Mouse (Mus musculus) activated CD4-positive, CD25-positive, alpha-beta regulatory T cell, adult 4 months (primary cell): ENCODE results near the gene Hps1. TPM values are rescaled to one million over a fixed set of nuclear protein-coding genes. Genes with fewer than 3 reads are reported as not detected.
"Not testable (repeated sequence)": the region's sequence is repeated elsewhere in the genome, so short reads cannot be mapped to it uniquely, and the experiment has no call there.

Experiments used
- ATAC-seq: one replicate; pipeline ENCODE4 v1.8.0; 2017
- polyA plus RNA-seq, 2 experiments: library from polyadenylated mRNA; unstranded; fragments of 100-300 nt; shearing (Covaris generic); gene quantifications; one replicate each; pipeline ENCODE4 v1.2.1; 2017

Hps1 gene
- polyA plus RNA-seq = 10 to 100 TPM; 11.5 to 15.7 TPM

DNA sequence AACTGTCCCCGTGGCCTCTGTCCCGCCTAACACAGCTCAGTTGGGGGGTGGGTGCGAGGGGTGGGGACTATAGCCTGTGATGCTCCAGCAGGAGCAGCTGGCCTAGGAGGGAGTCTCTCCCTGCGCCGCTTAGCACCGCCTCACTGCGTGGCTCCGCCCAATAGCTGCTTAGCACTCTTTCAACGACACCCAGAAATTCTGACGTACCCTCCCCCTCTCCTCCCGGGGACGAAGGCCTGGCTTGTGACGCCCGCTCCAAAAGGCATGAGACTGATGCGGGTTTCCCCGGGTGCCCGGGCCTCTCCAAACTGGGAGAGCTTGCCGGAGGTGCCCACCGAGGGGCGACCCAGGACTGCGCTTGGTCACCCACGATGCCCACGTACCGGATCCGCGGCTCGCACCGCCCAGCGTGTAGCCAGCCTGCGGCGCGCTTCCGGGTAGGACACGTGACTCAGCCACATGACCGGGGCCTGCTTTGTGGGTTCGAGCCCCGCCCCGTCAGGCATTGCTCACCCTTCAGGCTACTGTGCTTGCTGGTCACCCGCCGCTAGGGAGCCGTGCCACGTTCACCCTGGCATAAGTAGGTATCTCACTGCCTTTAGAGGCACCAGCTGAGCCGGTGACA lies at the start of gene Hps1:
TSS of gene Hps1 (minus strand) at position 448 of the 625 bp plus-strand sequence.
- peak; percentile 88 for ATAC-seq

DNA sequence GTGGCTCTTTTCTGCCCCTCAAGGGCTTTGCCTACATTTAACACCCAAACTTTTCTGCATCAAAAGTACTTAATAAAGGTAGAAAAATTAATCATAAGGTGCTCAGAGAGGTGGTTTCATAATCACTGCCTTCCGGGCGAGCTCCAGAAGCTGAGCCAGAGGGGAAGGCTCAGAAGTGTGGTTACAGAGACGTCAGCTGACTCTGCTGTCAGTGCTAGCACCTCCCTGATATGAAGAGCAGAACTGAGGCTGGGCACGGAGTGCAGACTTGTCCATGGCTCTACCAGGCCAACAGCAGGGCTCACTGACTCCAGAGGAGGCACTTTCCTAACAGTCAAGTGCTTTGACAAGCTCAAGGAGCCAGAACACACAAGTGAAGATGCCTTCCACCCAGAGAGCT lies 49.4 kb upstream of the Hps1 start:
- ATAC-seq = no peak

DNA sequence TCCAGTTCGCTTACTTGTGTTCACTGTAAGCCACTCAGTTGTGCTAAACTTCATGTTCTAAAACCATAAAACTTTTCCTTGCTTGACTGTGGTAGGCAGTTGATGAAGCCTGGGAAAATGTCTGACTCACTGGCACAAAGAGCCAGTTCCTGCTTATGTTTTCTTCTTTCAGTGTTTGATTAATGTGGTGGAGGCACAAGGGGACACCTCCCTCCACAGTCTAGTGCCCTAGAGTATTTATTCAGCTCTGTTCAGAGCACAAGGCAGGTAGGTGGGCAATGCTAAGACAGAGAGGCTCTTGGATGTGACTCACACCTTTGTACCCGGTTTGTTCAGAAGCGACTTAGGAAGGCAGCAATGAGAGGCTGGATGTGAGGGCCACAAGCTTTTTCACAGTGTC lies 48.1 kb upstream of the Hps1 start:
- ATAC-seq = no peak

DNA sequence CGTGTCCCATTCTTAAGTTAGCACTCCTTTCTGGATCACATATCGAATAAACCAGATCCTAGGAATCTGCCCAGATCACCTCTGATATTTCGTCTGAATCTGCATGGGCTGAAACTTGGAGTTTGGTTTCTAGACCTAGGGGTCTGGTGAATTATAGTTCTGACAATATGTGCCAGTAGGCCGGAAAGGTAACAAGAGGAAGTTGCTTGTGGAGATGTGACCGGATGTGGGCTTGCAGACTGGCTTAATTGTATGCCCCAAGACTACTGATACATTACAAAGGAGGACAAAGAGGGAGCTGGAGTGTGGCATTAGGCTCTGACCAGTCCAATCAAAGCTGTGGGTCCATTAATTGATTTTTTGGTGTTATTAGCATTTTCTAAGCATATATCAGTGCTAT lies 40.3 kb upstream of the Hps1 start:
- no peak for ATAC-seq

DNA sequence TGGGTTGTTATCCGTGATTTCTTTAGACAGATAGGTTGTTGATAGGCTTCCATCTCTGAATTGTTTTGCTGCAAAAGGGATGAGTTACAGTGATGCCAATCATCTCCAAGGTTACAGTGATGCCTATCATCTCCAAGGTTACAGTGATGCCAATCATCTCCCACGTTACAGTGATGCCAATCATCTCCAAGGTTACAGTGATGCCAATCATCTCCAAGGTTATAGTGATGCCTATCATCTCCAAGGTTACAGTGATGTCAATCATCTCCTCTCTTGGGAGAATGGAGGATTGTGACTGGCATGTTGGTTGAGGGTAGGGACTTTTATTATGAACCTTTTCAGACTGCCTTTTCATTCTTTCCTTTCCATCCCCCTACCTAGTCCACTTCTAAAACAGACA lies 38.0 kb upstream of the Hps1 start:
- no peak for ATAC-seq

DNA sequence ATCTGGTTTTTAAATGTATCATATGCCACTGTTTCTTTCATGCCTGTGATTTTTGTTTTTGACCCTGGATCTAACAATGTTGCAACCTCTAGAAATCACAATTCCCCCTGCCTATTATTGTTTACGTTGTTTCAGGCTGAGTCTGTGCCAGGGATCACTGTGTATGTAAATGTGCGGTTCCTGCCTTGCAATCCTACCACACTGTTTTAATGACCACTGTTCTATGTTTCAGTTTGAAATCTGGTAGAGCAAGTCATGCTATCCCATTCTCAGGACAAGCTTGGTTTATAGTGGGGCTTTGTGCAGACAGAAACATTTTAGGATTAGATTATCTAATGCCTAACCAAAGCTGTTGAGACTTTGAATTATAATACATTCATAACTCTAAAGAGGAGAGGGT lies 36.5 kb upstream of the Hps1 start:
- ATAC-seq = no peak

DNA sequence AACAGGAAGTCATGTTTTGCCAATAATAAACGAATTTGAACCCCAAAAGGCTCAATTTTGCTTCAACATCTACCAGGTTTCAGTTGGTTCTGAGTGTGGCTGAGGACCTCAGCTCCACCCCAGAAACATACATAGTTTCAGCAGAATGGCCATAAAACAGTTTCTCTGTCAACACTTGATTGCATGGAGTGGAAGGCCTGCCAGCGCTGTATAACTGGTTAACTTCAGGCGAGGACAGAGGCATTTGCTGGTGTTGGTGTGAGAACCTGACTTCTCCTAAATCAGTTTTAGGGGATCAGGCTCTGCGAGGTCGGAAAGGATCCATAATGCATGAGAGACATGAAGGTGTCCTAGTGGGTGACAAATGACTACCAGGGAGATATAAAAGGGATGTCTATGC lies 30.4 kb upstream of the Hps1 start:
- no peak for ATAC-seq

DNA sequence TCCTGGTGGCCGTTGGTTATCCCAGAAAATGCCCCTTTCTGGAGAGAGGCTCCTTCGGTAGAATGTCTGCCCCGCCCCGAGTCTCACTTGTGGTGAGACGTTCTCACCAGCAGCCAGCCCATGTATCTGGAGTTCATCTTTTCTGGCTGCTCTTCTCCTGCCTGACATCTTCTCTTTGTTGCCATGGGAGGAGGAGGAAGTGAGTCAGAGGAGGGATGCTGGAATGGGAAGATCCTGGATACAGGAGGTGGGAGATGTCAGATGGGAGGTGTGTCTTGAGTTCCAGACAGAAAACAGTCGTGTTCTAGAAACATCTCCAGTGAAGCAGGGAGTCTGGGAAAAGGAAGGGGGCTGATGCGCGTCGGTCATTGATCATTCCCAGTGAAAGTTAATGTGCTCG lies 29.7 kb upstream of the Hps1 start:
- ATAC-seq = no peak

DNA sequence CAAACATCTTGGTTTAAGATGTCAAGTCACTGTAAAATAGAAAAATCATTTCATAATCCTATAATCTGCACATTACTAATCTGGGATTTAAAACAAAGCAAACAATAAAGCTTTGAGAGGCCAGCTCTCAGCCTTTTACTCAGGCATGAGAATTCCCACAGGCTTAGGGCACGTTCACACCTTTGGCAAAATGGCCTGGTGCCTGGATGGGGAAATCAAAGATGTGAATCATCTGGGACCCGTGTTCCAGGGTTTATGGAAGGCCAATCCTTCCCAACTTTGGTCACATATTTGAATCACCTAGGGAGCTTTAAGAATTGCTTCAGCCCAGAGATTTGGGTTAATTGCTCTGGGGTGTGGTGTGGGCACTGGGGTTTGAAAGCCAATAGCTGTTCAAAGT lies 18.1 kb upstream of the Hps1 start:
- ATAC-seq = no peak

DNA sequence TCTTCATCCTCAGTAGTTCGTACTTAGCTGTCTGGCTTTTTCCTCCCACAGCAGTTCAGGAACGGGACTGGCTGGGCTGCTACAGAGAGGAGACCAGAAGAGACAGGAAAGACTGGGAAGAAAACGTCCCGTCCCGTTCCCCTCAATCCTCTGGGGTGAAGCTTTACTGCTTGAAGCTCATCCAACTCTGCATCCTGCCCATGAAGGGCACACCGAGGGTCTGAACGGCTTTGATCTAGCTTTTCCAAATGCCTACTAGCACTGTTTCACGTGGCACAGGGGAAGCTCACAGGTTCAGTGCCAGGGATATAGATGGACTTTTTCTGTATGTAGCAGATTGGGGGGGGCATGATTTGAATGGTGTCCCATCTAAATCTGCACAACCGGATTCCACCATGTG lies 16.0 kb upstream of the Hps1 start:
- no peak for ATAC-seq

DNA sequence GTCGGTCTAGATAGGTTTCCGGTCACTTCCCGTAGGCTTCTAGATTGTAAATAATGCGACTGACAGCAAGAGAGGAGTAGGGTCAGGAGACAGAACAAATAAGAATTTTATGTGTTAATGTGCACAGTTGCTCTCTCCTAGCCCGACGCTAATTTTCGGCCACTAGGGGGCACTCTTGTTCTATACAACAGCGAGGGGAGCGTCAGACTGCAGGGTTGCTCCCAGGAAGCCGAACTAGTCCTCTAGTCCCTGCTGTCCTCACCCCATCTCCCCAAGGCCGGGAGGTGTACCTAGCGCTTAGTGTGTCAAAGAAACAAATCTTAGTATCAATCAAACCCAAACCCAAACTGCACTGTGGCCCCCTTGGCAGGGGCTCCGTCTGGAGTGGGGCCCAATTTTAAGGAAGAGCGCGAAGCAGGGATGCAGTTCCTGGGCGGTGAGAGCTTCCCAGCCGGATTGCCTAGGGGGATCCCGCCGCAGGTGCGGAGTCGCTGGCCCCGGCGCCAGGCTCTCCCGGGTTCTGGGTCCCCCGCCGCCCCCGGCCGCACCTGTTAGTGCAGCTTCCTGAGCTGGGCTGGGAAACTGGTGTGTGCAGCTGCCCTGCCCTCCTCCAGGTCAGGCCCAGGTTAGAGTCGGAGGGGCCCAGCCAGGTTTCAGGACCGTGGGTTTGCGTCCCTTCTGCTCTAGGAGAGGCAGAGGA lies 15.3 kb upstream of the Hps1 start:
- peak; percentile 59 for ATAC-seq

DNA sequence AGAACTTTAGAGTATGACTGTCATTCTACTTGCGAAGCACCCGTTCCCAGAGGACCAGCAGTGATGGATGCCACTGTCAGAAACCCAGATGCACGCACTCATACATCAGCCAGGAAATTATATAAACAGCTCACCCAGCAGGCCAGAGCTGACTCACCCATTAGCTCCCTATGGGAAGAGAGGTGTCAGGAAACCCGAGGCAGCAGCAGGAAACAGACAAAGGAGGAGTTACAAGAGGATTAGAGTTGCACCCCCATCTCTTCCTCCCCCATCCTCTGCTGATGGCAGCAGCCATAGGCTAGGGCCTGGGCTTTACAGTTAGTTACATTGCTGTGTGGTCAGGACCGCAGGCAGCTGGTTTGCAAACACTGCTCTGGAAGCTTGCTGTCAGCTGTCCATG lies 8.5 kb upstream of the Hps1 start:
- ATAC-seq = no peak

DNA sequence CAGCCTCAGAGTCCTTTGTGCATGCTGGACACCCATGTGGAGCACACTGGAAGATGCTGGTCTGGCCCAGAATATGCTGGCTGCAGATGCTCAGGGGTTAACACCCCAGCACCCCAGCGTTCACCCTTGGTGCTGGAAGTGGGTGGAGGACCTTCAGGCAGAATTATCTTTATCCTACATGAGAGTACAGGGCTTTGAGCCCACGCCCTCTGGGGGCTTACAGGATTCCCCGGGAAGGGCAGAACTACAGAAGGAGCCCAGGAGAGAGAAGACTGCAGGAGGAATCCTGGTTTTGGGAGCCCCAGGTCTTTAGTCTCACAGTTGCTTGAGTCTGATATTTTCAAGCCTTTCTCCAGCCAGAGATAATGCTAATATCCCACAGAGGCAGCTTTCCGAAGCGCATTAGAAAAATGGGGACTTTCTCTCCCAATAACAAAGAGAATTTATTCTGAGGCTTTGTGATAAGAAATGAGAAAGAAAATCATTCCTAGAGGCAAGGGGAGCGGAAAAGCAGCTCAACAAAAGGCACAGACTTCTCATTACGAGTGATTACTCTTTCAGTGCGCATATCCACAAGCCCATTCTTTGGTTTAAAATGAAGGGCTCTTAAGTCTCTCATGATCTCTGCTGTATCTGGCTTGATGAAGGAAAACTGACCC lies 5.9 kb upstream of the Hps1 start:
- ATAC-seq = no peak

DNA sequence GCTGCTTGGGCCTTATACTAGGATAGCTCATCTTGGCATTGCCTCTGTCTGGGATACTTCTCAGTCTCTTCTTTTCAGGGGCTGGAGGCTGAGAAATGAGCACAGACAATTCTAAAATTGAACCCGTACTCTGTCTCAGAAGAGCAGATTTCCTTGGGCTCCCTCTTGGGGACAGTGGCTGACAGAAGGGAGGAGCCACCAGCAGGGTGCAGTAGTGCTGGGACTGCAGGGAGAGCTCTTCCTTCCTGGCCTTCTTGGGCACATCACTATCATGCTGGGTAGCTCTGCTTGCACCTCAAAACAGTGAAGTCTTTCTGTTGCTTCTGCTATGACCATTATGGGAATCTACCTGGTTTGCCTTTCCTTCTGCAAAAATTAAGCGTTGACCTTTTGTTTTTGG lies 5.4 kb upstream of the Hps1 start:
- no peak for ATAC-seq

DNA sequence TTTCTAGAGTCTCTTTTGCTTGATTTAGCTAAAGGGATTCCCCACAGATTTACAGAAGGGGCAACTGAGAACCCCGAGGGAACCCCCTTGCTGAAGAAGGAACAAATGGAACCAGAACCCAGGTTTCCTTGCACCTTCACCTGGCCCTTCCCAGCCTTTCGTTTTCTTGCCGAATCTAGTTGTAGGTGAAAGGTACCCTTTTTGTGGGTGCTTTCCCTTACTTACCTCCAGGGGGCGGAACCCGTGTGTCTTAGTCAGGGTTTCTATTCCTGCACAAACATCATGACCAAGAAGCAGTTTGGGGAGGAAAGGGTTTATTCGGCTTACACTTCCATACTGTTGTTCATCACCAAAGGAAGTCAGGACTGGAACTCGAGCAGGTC lies 369 bp upstream of the Hps1 start:
- not testable (repeated sequence) for ATAC-seq

DNA sequence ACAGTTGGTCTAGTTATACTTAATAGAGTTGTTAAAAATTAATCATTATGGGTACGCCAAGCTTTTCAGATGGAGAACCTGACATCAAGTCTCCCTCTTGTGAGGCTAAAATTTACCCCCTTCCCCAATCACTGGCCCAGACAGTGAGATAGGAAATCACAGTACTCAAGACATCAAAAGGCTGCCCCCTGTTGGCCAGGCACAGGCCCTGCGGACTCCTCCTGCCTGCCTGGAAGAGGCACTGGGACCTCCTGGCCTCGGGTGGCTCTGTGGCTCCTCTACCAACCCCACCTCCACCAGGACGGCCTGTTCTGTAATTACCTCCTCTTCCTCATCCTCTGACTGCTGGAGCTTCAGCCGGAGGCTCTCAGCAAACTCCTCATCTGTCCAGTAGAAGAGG lies 2.0 kb downstream of the Hps1 start:
- no peak for ATAC-seq

DNA sequence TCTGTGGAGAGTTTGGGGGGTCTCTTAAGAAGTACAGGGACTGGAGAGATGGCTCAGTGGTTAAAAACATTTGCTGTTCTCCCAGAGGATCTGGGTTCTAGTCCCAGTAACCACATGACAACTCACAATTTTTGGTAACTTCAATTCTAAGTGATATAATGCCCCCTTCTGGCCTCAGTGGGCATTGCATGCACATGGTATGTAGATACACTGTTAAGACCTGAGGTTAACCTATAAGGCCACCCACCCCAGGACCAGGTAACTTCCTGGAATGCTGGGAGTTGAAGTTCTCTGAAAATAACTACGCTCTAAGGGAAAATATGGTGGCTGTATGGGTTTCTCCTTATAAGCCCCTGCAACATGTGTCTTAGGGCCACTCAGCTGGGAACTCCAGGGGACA lies 3.0 kb downstream of the Hps1 start:
- ATAC-seq = no peak

DNA sequence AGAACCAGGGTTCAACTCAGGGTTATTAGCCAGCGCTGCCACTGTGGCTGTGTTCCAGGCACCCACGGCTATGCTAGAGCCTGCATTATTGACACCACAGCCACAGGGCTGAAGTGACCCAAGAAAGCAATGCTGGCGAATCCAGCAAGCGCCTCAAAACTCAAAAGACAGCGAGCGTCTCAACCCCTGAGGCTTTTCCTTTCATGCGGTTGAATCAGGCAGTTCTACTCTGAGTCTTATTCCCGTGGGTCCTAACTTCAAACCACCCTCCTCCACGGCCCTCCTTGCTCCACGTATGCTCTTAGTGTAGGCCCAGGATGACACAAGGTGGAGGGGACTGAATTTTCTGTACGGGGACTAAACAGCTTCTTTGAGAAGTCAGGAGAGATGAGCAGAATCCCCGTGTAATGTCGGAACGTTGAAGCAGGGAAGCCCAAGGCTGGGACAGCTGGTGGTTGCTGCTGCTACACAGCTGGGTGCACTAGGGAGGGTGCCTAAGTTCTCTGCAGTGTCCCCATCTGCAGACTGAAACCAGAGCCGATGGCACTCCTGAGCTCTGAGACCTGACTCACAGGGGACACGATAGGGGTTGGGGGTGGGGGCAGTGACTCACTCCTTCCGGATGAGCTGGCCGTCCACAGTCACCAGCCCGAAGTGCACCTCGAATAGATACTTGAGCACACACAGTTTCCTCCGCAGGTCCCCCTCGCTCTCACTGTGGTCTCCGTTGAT lies 9.5 kb downstream of the Hps1 start:
- ATAC-seq = no peak

DNA sequence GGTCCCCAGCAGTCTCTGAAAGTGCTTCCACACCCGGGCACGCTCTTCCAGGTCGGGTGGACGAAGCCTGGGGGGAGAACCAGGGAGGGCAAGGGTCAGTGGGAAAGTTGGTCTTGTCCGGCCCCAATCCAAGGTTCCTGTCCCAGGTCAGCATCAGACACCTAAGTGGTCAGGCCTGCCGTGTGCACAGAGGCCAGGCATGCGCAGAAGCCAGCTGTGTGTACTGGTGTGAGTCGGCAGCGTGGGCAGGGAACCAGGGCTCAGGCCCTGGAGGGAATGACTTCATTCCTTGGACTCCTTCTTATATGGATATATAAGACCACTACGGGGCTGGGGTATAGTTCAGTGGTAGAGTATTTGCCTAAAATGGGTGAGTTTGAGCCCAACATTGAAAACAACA lies 10.1 kb downstream of the Hps1 start:
- ATAC-seq = no peak

DNA sequence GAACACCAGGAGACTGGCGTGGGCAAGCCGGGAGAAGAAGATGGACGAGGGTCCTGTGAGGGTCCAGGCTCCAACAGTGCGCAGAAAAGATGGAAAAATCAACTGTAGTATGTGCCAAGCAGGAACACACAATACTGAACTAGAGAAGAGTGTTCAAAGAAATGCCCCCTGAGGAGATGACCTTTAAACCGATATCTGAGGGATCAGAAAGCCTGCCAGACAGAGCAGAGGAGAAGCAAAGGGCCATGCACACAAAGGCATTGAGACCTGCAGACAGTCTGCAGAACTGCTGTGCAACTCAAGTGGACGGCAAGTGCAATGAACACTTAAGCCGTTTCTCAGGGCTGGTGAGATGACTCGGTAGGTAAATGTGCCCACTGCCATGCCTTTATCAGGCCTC lies 12.4 kb downstream of the Hps1 start:
- ATAC-seq = no peak

DNA sequence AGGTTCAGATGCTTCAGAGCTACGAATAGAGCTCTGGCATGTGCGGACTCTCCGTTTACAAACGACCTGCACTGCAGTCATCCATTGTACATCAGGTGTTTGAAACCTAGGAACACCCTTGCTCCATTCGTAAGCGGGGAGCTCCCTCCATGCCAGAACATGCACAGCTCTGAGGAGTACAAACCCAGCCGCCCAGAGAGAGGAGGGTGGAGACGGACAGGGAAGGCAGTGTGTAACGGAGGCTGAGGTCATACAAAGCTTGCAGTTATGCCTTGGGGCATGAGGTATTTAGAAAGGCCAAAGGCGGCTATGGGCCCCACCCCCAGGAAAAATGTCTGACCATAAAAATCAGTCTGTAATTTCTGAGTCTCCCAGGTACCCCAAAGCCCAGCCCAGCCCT lies 15.4 kb downstream of the Hps1 start:
- no peak for ATAC-seq

DNA sequence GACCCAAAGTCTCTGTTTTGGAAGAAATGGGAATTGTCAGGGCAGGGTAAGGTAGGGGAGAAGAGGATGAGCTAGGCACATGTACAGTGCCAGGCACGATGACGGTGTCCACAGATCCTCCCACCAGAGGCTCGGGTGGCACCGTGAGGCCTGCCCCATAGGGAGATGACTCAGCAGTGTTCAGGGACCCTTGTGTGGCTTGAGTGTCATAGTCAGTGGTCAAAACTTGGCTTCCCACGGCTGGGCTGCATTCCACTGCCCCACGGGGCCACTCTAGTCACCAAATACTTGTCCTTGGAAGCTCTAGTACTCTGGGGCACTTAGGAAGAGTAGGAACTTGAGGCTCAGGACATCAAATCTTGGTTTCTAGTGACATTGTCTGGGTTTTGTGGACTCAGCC lies 23.1 kb downstream of the Hps1 start:
- no peak for ATAC-seq

DNA sequence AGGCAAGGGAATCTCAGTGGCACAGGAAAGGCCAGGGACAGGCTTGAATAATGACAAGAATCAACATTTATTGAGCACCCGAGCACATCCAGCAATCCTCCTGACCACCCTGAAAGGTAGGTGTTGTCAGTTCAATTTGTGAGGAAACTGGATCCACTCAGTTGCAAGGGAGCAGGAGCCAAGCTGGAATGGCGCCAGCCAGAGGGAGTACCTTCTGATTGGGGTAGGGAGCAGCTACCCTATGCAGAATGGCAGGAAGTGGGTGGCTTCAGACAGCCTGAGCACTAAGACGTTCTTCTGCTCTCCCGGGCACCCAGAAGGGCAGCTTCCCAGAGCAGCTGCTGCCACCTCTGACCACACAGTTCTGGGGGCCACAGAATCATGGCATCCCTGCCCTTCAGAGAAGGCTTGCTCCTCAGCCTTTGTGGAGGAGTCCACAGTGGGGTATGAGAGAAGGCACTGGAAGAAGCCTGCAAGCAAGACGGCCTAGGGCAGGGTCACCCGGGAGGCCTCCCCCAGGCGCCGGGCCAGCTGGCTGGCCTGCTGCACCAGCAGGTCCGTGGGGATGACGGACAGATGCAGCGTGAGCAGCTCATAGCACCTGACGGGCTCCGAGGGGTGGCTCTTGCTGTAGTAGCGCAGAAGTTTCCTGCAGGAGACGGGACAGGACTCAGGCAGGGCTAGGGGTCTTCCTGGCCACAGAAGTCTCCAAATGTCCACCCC lies 24.5 kb downstream of the Hps1 start:
- ATAC-seq = no peak
